Comparison of ENCODE assay signal across 10 mouse cellular contexts in the genomic region with DNA sequence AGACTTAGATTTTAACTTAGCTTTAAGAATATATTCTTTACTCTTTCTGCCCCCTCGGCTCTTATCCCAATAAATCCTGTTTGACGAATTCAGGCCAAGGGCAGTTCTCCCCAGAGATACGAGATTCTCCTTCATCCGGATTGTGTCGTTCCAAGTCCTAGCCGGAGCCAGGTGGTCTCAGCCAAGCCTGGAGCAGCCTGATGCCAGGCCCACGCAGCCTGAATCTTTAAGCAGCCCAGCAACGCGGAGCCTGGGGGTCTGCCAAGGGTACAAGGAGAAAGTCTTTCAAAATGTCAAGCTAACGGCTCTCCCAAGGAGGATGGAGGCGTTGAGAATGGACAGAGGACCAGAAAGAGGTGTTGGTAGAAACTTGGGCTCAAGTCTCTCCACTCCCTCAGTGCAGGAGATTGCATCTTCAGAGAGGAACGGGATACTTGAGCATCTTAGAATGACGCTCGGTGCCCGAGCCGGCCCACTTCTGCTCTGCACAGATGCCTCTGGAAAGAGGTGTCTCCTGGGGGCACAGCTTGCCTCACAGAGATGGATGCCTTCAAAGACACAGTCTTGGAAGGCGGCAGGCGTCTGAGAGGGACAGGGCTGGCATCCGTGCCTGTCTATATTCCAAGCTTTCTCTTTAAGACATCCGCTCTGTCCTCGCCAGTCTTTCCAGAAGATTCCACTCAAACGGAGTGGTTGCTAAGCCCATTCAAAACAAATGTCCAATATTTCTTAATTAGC.
DNase-seq lines count a peak whose midpoint lies in the region; ATAC-seq lines count a peak whose summit lies in the region.
"Had no signal": no experiment of that assay in that cellular context is flagged by ENCODE, and none has a peak within 500 bp of the region (broad histone marks: within the 10 kb centered on the region; RNA-seq: fewer than 3 reads in every experiment).

No protein-coding gene starts in this region.

- H3K27ac ChIP-seq in embryonic facial prominence, embryonic 14.5 days (replicated peaks; ENCODE audit: low read depth, low read length), result no peak overlapping the region
- no peak overlapping the region; the same call in 1 of the 2 replicates for H3K27ac ChIP-seq in embryonic facial prominence, embryonic 10.5 days (replicated peaks)
- H3K27ac ChIP-seq in intestine, embryonic 15.5 days, result 0 out of 2 replicates have a peak overlapping the region, but pooled peaks have one; percentile 36
- H3K27ac ChIP-seq in intestine, embryonic 16.5 days (ENCODE audit: low read length), result no peak overlapping the region
- H3K27ac ChIP-seq in neural tube, embryonic 11.5 days (ENCODE audit: low read depth, low read length), result no peak overlapping the region
- H3K27ac ChIP-seq in neural tube, embryonic 15.5 days (replicated peaks), result peak overlapping the region; percentile 6; the same call in 1 of the 2 replicates

- no peak overlapping the region for H3K4me2 ChIP-seq in embryonic facial prominence, embryonic 14.5 days (ENCODE audit: low read depth, low read length)
- H3K4me2 ChIP-seq in intestine, embryonic 15.5 days (replicated peaks), result no peak overlapping the region
- no peak overlapping the region for H3K4me2 ChIP-seq in intestine, embryonic 16.5 days (ENCODE audit: low read depth, low read length)
- no peak overlapping the region for H3K4me2 ChIP-seq in neural tube, embryonic 11.5 days (ENCODE audit: low read depth)
- H3K4me2 ChIP-seq in neural tube, embryonic 15.5 days, result no peak overlapping the region

- peak; percentile 12 for DNase-seq in embryonic facial prominence, embryonic 14.5 days (ENCODE audit: low spot score)
- no peak for DNase-seq in embryonic facial prominence, embryonic 10.5 days (ENCODE audit: low spot score)
- peak; percentile 1 for DNase-seq in neural tube, embryonic 11.5 days (ENCODE audit: low spot score)
- no peak for DNase-seq in neural tube, embryonic 10.5 days (ENCODE audit: extremely low spot score, low spot score)
- no peak for DNase-seq in retina, embryonic 14.5 days (ENCODE audit: low spot score)
- DNase-seq: liver, postnatal 0 days had no signal

- ATAC-seq in embryonic facial prominence, embryonic 14.5 days (ENCODE audit: low read depth), result no peak
- ATAC-seq in intestine, embryonic 15.5 days, result no peak
- no peak for ATAC-seq in intestine, embryonic 16.5 days
- ATAC-seq in neural tube, embryonic 11.5 days (ENCODE audit: insufficient read depth, low FRiP score, low TSS enrichment), result no peak
- ATAC-seq in neural tube, embryonic 15.5 days (ENCODE audit: low FRiP score), result peak; percentile 63; the same call in 1 of the 2 replicates
- ATAC-seq: liver, postnatal 0 days had no signal

- no peak overlapping the region for H3K4me3 ChIP-seq in embryonic facial prominence, embryonic 14.5 days (ENCODE audit: low read depth, low read length)
- H3K4me3 ChIP-seq in embryonic facial prominence, embryonic 10.5 days, result no peak overlapping the region
- H3K4me3 ChIP-seq in intestine, embryonic 15.5 days (replicated peaks), result no peak overlapping the region
- no peak overlapping the region for H3K4me3 ChIP-seq in intestine, embryonic 16.5 days (ENCODE audit: low read length)
- H3K4me3 ChIP-seq in neural tube, embryonic 11.5 days (ENCODE audit: low read depth, low read length), result no peak overlapping the region
- no peak overlapping the region for H3K4me3 ChIP-seq in neural tube, embryonic 15.5 days (replicated peaks)
- H3K4me3 ChIP-seq: erythroblast, embryonic 14.5 days had no signal

- no peak overlapping the region for H3K9ac ChIP-seq in embryonic facial prominence, embryonic 14.5 days (ENCODE audit: low read depth, low read length)
- no peak overlapping the region for H3K9ac ChIP-seq in intestine, embryonic 15.5 days
- no peak overlapping the region for H3K9ac ChIP-seq in intestine, embryonic 16.5 days (ENCODE audit: low read depth, low read length)
- no peak overlapping the region for H3K9ac ChIP-seq in neural tube, embryonic 11.5 days (ENCODE audit: low read length)
- H3K9ac ChIP-seq in neural tube, embryonic 15.5 days (replicated peaks), result no peak overlapping the region
- H3K9ac ChIP-seq: liver, postnatal 0 days had no signal

- no peaks in the 10 kb centered on the region for H3K4me1 ChIP-seq in embryonic facial prominence, embryonic 14.5 days (ENCODE audit: control insufficient read depth, insufficient read depth, low read length)
- H3K4me1 ChIP-seq in embryonic facial prominence, embryonic 10.5 days, result peaks cover 33% of the 10 kb centered on the region
- no peaks in the 10 kb centered on the region for H3K4me1 ChIP-seq in intestine, embryonic 15.5 days (replicated peaks)
- no peaks in the 10 kb centered on the region; the same call in 1 of the 2 replicates for H3K4me1 ChIP-seq in intestine, embryonic 16.5 days (ENCODE audit: control insufficient read depth, insufficient read depth, low read length)
- 0 out of 2 replicates have a peak, but pooled peaks cover 5% of the 10 kb centered on the region for H3K4me1 ChIP-seq in neural tube, embryonic 11.5 days (ENCODE audit: control insufficient read depth, insufficient read depth, low read length)
- H3K4me1 ChIP-seq in neural tube, embryonic 15.5 days, result peaks cover 6% of the 10 kb centered on the region; the same call in 1 of the 2 replicates

- 65% methylated on average over 22 of the region's 22 CpGs for WGBS in embryonic facial prominence, embryonic 14.5 days
- 84% methylated on average over 22 of the region's 22 CpGs for WGBS in embryonic facial prominence, embryonic 10.5 days
- WGBS in intestine, embryonic 15.5 days, result 71% methylated on average over 22 of the region's 22 CpGs
- 73% methylated on average over 22 of the region's 22 CpGs for WGBS in intestine, embryonic 16.5 days
- 82% methylated on average over 22 of the region's 22 CpGs for WGBS in neural tube, embryonic 11.5 days
- 73% methylated on average over 22 of the region's 22 CpGs for WGBS in neural tube, embryonic 15.5 days

- H3K36me3 ChIP-seq in embryonic facial prominence, embryonic 14.5 days (ENCODE audit: control insufficient read depth, insufficient read depth, low read length), result no peaks in the 10 kb centered on the region
- H3K36me3 ChIP-seq in embryonic facial prominence, embryonic 10.5 days (replicated peaks), result no peaks in the 10 kb centered on the region
- H3K36me3 ChIP-seq in intestine, embryonic 15.5 days, result no peaks in the 10 kb centered on the region
- H3K36me3 ChIP-seq in intestine, embryonic 16.5 days (ENCODE audit: control insufficient read depth, insufficient read depth, low read length), result no peaks in the 10 kb centered on the region
- no peaks in the 10 kb centered on the region for H3K36me3 ChIP-seq in neural tube, embryonic 11.5 days (ENCODE audit: control insufficient read depth, insufficient read depth, low read length)
- H3K36me3 ChIP-seq in neural tube, embryonic 15.5 days, result no peaks in the 10 kb centered on the region

- H3K27me3 ChIP-seq in embryonic facial prominence, embryonic 14.5 days (replicated peaks; ENCODE audit: control insufficient read depth, insufficient read depth, low read length), result no peaks in the 10 kb centered on the region
- H3K27me3 ChIP-seq in embryonic facial prominence, embryonic 10.5 days (replicated peaks; ENCODE audit: low read depth, poor library complexity, severe bottlenecking), result no peaks in the 10 kb centered on the region
- H3K27me3 ChIP-seq in intestine, embryonic 15.5 days (replicated peaks), result no peaks in the 10 kb centered on the region
- H3K27me3 ChIP-seq in intestine, embryonic 16.5 days (replicated peaks; ENCODE audit: control insufficient read depth, insufficient read depth, low read length), result no peaks in the 10 kb centered on the region
- no peaks in the 10 kb centered on the region for H3K27me3 ChIP-seq in neural tube, embryonic 11.5 days (ENCODE audit: control insufficient read depth, insufficient read depth, low read length)
- no peaks in the 10 kb centered on the region for H3K27me3 ChIP-seq in neural tube, embryonic 15.5 days (replicated peaks)

- 0 out of 2 replicates have a peak, but pooled peaks cover 5% of the 10 kb centered on the region for H3K9me3 ChIP-seq in embryonic facial prominence, embryonic 14.5 days (ENCODE audit: control insufficient read depth, low read length)
- H3K9me3 ChIP-seq in embryonic facial prominence, embryonic 10.5 days, result no peaks in the 10 kb centered on the region; the same call in 1 of the 2 replicates
- no peaks in the 10 kb centered on the region for H3K9me3 ChIP-seq in intestine, embryonic 15.5 days
- H3K9me3 ChIP-seq in intestine, embryonic 16.5 days (ENCODE audit: control insufficient read depth, low read length), result no peaks in the 10 kb centered on the region
- H3K9me3 ChIP-seq in neural tube, embryonic 11.5 days (ENCODE audit: control insufficient read depth, low read length), result no peaks in the 10 kb centered on the region
- no peaks in the 10 kb centered on the region for H3K9me3 ChIP-seq in neural tube, embryonic 15.5 days (replicated peaks)

Comparison
In these comparisons a context has a peak if more than half of its experiments do, and no peak if none do; other contexts are left out.
1. DNase-seq: peak in embryonic facial prominence, embryonic 14.5 days (single experiment) and neural tube, embryonic 11.5 days (single experiment); none in embryonic facial prominence, embryonic 10.5 days (single experiment), neural tube, embryonic 10.5 days (single experiment) and retina, embryonic 14.5 days (single experiment).
2. H3K27ac ChIP-seq: peak in intestine, embryonic 15.5 days (single experiment) and neural tube, embryonic 15.5 days (single experiment); none in embryonic facial prominence, embryonic 14.5 days (single experiment), embryonic facial prominence, embryonic 10.5 days (single experiment), intestine, embryonic 16.5 days (single experiment) and neural tube, embryonic 11.5 days (single experiment).